Mouse (Mus musculus) neural tube, embryonic 11.5 days (tissue): ENCODE measurements around the gene Fbxw11. TPM values are rescaled to one million over a fixed set of nuclear protein-coding genes. Genes with fewer than 3 reads are reported as not detected.
"Not testable (repeated sequence)": the region's sequence is repeated elsewhere in the genome, so short reads cannot be mapped to it uniquely, and the experiment has no call there.

Experiments used
- ATAC-seq: fragments of 200-750 bp; cut with Nextera tagmentation; 2 replicates; pipeline ENCODE4 v1.8.0; 2017; ENCODE audit warnings: moderate number of reproducible peaks, mild to moderate bottlenecking, moderate TSS enrichment, moderate library complexity; ENCODE audit not compliant: insufficient read depth, low FRiP score, low TSS enrichment
- DNase-seq: peaks from one replicate; pipeline ENCODE4 v3.0.0-alpha.2; 2015; ENCODE audit warnings: low spot score
- H3K27ac ChIP-seq: fragments of 300-500 bp; sonication (generic); 2 replicates; pipeline ENCODE4 v1.5.1; 2014; ENCODE audit warnings: low read depth, mild to moderate bottlenecking, low read length
- H3K27me3 ChIP-seq: fragments of 300-500 bp; sonication (generic); 2 replicates; pipeline ENCODE4 v1.6.1; 2014; ENCODE audit warnings: mild to moderate bottlenecking, low read length, mixed read lengths; ENCODE audit not compliant: control insufficient read depth, insufficient read depth
- H3K36me3 ChIP-seq: fragments of 300-500 bp; sonication (generic); 2 replicates; pipeline ENCODE4 v1.6.1; 2014; ENCODE audit warnings: mild to moderate bottlenecking, low read length, moderate library complexity, mixed read lengths; ENCODE audit not compliant: control insufficient read depth, insufficient read depth
- H3K4me1 ChIP-seq: fragments of 300-500 bp; sonication (generic); 2 replicates; pipeline ENCODE4 v1.6.1; 2014; ENCODE audit warnings: low read length, mixed read lengths; ENCODE audit not compliant: control insufficient read depth, insufficient read depth
- H3K4me2 ChIP-seq: fragments of 300-500 bp; sonication (generic); 2 replicates; pipeline ENCODE4 v1.6.1; 2014; ENCODE audit warnings: low read depth, mild to moderate bottlenecking, moderate library complexity
- H3K4me3 ChIP-seq: fragments of 300-500 bp; sonication (generic); 2 replicates; pipeline ENCODE4 v1.5.1; 2014; ENCODE audit warnings: low read depth, low read length
- H3K9ac ChIP-seq: fragments of 300-500 bp; sonication (generic); 2 replicates; pipeline ENCODE4 v1.6.1; 2014; ENCODE audit warnings: mild to moderate bottlenecking, low read length
- H3K9me3 ChIP-seq: fragments of 300-500 bp; sonication (generic); 2 replicates; pipeline ENCODE4 v1.6.1; 2016; ENCODE audit warnings: low read length; ENCODE audit not compliant: control insufficient read depth
- WGBS: fragments of 180-500 bp; shearing (Covaris S2); extraction: QIAGEN DNeasy Blood & Tissue Kit; methylation state at CpG from one replicate; pipeline ENCODE4 v1.1.7; 2014; 5-methylcytosine and 5-hydroxymethylcytosine counted together
- polyA plus RNA-seq: library from polyadenylated mRNA; unstranded; fragments of >200 nt; fragmentation: Nextera tagmentation; extraction: Ambion mirVana; gene quantifications from 2 replicates; pipeline ENCODE4 v1.2.1, GENCODE M21; 2014

Fbxw11 gene
- polyA plus RNA-seq, 1 experiment from 2014 or later = 116 TPM

DNA sequence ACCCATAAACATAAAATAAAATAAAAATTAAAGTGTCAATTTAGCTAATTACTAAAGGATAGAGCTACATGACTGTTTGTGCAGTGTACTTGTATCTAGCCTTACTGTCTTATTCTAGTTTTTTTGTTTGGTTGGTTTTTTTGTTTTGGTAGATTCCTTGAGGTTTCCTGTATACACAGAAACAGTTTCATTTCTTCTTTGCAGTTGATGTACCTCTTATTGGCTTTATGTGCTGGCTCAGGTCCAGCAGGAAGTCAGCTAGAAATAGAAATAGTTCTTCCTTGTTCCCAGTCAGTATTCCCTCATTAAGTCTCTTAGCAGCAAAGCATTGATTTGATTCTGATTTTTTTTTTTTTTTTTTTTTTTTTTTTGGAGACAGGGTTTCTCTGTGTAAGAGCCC lies 35.2 kb upstream of the Fbxw11 start:
- H3K4me3 ChIP-seq = no peak overlapping the region
- no peaks in the 10 kb centered on the region for H3K36me3 ChIP-seq
- ATAC-seq (no peak), DNase-seq (no peak)
- H3K4me1 ChIP-seq = no peaks in the 10 kb centered on the region
- H3K9ac ChIP-seq = no peak overlapping the region
- H3K9me3 ChIP-seq = no peaks in the 10 kb centered on the region
- no peak overlapping the region for H3K4me2 ChIP-seq
- no peaks in the 10 kb centered on the region for H3K27me3 ChIP-seq
- no peak overlapping the region for H3K27ac ChIP-seq

DNA sequence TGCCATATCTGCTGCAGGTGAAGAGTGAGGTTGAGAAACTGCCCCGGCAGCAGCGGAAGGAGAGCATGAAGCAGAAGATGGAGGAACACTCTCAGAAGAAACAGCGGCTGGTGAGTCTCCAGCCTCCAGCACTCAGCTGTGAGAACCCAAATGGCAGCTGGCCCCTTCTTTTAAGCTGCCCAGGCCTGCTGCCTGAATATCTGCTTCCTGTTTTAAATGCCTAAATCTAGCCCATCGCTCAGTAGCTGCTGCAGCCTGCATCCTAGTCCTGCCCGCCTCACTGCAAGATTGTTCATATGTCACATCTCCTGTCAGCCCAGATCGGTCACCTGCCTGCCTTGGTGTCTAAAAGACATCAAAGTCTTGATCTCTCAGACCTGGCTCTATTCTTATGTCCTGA lies 31.9 kb upstream of the Fbxw11 start:
- no peaks in the 10 kb centered on the region for H3K27me3 ChIP-seq
- 90% methylated on average over 6 of the region's 6 CpGs for WGBS

DNA sequence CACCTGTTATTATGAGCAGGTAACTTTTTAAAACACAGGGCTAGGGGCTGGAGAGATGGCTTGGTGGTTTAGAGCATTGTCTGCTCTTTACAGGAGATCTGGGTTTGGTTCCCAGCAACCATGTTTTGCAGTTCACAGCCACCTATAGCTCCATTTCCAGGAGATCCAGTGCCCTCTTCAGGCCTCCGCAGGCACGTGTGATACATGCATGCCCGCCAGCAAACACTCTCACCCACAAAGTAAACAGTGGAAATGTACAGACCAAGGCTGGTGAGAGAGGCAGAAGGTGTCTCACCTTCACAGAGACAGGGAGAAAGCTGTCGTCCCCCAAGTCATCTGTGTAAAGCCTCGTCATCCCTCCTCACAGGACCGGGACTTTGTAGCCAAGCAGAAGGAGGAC lies 30.2 kb upstream of the Fbxw11 start:
- no peak for ATAC-seq
- H3K27ac ChIP-seq = no peak overlapping the region
- no peak overlapping the region for H3K4me2 ChIP-seq
- no peaks in the 10 kb centered on the region for H3K36me3 ChIP-seq
- H3K9ac ChIP-seq = no peak overlapping the region
- H3K9me3 ChIP-seq = no peaks in the 10 kb centered on the region
- H3K4me1 ChIP-seq = no peaks in the 10 kb centered on the region
- 80% methylated on average over 6 of the region's 6 CpGs for WGBS
- no peak overlapping the region for H3K4me3 ChIP-seq
- no peaks in the 10 kb centered on the region for H3K27me3 ChIP-seq
- DNase-seq = no peak

More for the DNA sequence above, 31.9 kb upstream of the Fbxw11 start:
- no peaks in the 10 kb centered on the region for H3K36me3 ChIP-seq
- no peaks in the 10 kb centered on the region for H3K4me1 ChIP-seq
- no peak overlapping the region for H3K9ac ChIP-seq
- no peak overlapping the region for H3K4me3 ChIP-seq
- H3K9me3 ChIP-seq = no peaks in the 10 kb centered on the region
- no peak overlapping the region for H3K27ac ChIP-seq
- DNase-seq (no peak), ATAC-seq (no peak)
- no peak overlapping the region for H3K4me2 ChIP-seq

DNA sequence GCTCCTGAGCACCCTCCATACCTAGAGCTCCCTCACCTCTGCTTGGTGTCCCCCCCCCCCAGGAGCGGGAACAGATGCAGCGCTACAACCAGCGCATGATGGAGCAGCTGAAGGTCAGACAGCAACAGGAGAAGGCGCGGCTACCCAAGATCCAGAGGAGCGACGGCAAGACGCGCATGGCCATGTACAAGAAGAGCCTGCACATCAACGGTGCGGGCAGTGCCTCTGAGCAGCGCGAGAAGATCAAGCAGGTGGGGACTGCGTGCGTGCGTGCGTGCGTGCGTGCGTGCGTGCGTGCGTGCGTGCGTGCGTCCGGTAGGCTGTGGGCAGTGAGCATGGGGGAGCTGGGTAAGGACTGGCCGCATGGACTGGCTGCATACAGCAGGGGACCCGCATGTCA lies 28.1 kb upstream of the Fbxw11 start:
- Histone ChIP-seq H3K9me3 (no peaks in the 10 kb centered on the region), H3K4me3 (no peak overlapping the region), H3K4me1 (peaks cover 2% of the 10 kb centered on the region; the same call in 1 of the 2 replicates), H3K9ac (no peak overlapping the region), H3K4me2 (no peak overlapping the region), H3K27me3 (no peaks in the 10 kb centered on the region), H3K27ac (no peak overlapping the region), H3K36me3 (no peaks in the 10 kb centered on the region)
- DNase-seq (no peak), ATAC-seq (no peak)
- WGBS = 96% methylated on average over 29 of the region's 29 CpGs

DNA sequence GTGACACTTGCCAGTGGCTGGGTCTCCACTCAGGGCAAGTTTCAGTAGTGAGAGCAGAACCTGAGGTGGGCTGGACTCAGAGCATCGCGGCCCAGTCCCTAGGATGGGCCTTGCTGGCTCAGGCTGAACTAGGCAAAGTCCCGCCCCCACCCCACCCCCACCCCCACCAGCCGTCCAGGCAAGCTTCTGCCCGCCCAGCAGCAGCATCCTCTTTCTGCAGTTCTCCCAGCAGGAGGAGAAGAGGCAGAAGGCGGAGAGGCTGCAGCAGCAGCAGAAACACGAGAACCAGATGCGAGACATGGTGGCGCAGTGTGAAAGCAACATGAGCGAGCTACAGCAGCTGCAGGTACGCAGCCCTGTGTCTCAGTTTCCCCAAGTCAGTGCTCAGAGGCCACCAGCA lies 27.0 kb upstream of the Fbxw11 start:
- Histone ChIP-seq H3K9ac (no peak overlapping the region), H3K4me2 (no peak overlapping the region), H3K36me3 (no peaks in the 10 kb centered on the region), H3K27ac (no peak overlapping the region), H3K27me3 (no peaks in the 10 kb centered on the region), H3K4me1 (peaks cover 3% of the 10 kb centered on the region; the same call in 1 of the 2 replicates), H3K4me3 (no peak overlapping the region), H3K9me3 (no peaks in the 10 kb centered on the region)
- WGBS = 17% methylated on average over 11 of the region's 11 CpGs
- DNase-seq (no peak), ATAC-seq (no peak)

DNA sequence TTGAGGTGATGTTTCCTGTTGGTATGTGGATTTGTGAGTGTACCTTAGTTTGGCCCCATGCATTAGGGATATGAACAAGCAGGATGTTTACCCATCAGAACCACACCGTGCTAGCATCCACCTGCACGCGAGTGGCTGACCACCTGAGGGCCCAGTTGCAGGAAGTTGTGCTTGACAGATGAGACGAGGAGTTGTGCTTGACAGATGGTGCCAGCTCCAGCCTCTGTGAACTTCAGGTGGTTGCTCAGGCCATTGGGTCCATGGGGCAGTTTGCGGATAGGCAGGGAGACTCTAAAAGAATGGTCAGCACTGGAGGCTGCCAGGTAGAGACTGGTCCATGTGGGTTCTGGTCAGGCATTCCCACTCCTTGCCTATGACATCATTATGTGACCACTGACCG lies 26.4 kb upstream of the Fbxw11 start:
- WGBS = 76% methylated on average over 6 of the region's 6 CpGs
- no peak for ATAC-seq
- no peaks in the 10 kb centered on the region for H3K27me3 ChIP-seq

DNA sequence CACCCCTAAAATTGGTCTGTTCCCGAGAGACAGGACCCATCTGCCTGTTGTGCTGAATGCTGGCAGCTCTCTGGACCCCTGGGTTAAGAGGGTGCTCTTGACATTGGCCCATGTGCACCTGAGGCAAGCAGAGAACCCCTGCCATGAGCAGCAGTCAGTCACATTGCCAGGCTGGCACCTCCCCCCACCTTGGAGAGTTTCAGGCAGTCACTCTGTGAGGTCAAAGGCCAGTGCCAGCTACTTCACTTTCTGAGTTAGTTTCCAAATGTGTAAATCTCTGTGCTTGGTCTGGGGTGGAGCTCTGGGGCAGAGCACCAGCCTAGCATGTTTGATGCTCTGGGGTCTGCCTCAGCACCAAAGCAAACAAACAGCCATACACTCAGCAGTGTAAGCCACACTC lies 24.5 kb upstream of the Fbxw11 start:
- Histone ChIP-seq H3K36me3 (no peaks in the 10 kb centered on the region), H3K4me1 (peaks cover 3% of the 10 kb centered on the region; the same call in 1 of the 2 replicates), H3K4me2 (no peak overlapping the region), H3K27ac (no peak overlapping the region), H3K9me3 (no peaks in the 10 kb centered on the region), H3K9ac (no peak overlapping the region), H3K4me3 (no peak overlapping the region), H3K27me3 (no peaks in the 10 kb centered on the region)
- ATAC-seq = no peak
- 84% methylated on average over 1 of the region's 1 CpGs for WGBS
- no peak for DNase-seq

More for the DNA sequence above, 26.4 kb upstream of the Fbxw11 start:
- no peak overlapping the region for H3K9ac ChIP-seq
- no peaks in the 10 kb centered on the region for H3K9me3 ChIP-seq
- peaks cover 3% of the 10 kb centered on the region; the same call in 1 of the 2 replicates for H3K4me1 ChIP-seq
- DNase-seq = no peak
- no peak overlapping the region for H3K27ac ChIP-seq
- no peak overlapping the region for H3K4me2 ChIP-seq
- no peaks in the 10 kb centered on the region for H3K36me3 ChIP-seq
- H3K4me3 ChIP-seq = no peak overlapping the region

DNA sequence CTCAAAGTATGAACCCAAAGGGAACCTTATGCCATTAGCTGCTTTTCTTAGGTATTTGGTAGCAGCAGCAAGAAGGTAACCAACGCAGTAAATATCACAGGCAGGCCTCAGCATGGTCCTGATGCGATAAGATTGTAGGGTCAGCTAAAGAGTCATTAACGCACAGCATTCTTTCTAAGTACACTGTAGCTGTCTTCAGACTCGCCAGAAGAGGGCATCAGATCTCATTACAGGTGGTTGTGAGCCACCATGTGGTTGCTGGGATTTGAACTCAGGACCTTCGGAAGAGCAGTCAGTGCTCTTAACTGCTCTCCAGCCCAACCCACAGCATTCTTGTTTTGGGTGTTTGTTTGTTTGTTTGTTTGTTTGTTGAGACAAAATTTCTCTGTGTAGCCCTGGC lies 23.9 kb upstream of the Fbxw11 start:
- WGBS = 76% methylated on average over 5 of the region's 5 CpGs
- not testable (repeated sequence) for H3K4me1 ChIP-seq, ATAC-seq

DNA sequence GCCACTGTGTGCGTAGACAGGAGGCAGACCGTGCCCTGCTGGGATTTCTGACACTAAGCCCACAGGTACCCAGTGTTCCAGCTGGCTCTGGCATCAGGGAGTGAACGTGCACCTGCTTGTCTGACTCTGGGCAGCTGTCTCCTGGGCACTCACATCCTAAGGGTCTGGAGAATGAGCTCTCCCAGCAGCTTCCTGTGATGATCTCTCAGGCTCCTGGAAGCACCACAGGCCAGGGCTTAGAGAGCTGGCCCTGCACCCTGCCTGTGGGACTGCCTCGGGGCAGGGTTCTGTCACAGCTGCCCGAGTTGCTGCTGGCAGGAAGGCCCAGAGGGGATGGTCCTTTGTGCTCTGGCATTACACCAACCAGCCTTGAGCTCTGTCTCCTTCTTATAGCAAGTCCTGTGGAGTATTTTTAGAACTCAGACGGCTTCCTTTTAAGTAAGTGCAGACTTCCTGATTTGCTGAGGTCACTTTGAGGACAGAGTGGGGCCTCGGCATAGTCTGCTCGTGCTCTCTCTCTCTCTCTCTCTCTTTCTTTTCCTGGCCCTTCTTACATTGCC lies 23.2 kb upstream of the Fbxw11 start:
- H3K9ac ChIP-seq = no peak overlapping the region
- no peak overlapping the region; the same call in 1 of the 2 replicates for H3K27ac ChIP-seq
- H3K4me3 ChIP-seq = no peak overlapping the region
- no peaks in the 10 kb centered on the region for H3K27me3 ChIP-seq
- H3K9me3 ChIP-seq = no peaks in the 10 kb centered on the region
- H3K4me2 ChIP-seq = no peak overlapping the region
- no peak for ATAC-seq
- no peaks in the 10 kb centered on the region for H3K36me3 ChIP-seq
- no peak for DNase-seq
- 54% methylated on average over 8 of the region's 8 CpGs for WGBS
- H3K4me1 ChIP-seq = peaks cover 10% of the 10 kb centered on the region; the same call in 1 of the 2 replicates

More for the DNA sequence above, 23.9 kb upstream of the Fbxw11 start:
- not testable (repeated sequence) for H3K9ac ChIP-seq, H3K4me3 ChIP-seq, DNase-seq, H3K9me3 ChIP-seq, H3K27ac ChIP-seq, H3K4me2 ChIP-seq, H3K36me3 ChIP-seq, H3K27me3 ChIP-seq
